Mouse (Mus musculus) cortical plate, adult 2 months (tissue): Measurements from ENCODE around the gene Pde3b.

Experiments used
- CTCF ChIP-seq: fragments of 200-500 bp; IDR thresholded peaks from 2 replicates; pipeline ENCODE4 v1.5.1; 2011; ENCODE audit warnings: mild to moderate bottlenecking, control low read depth, low read length; ENCODE audit not compliant: insufficient read depth; ENCODE audit errors: extremely low read depth
- POLR2A ChIP-seq: fragments of 200-500 bp; IDR thresholded peaks from 2 replicates; pipeline ENCODE4 v1.6.1; 2011; ENCODE audit warnings: mild to moderate bottlenecking, low read length, control low read depth; ENCODE audit not compliant: insufficient read depth; ENCODE audit errors: extremely low read depth

DNA sequence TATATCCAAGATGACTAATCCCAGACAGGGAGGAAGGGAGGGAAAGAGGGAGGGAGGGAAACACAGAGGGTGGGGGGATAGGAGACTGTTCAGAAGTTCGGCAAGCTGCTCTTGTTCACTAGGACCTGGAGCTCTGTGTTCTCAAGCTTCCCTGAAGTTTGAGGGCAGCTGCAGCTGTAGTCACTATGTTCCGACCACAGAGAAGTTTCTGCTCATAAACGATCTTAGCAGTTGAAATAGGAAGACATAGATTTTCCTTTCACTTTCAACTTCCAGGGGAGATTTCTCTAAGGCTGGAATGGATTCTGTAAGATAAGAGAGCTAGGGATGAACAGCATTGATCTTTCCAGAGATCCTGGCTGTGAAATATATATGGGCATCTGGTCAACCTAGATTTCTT, 161.8 kb downstream of the Pde3b start:
- TF ChIP-seq CTCF (no peak), POLR2A (no peak)
